Mouse (Mus musculus): ENCODE data around the gene Irf5. TPM values are rescaled to one million over a fixed set of nuclear protein-coding genes. Genes with fewer than 3 reads are reported as not detected.

The Irf5 gene
- polyA plus RNA-seq, 1 experiment from 2014 or later: 0.45 TPM

- ATAC-seq (no peak), DNase-seq (ENCODE audit: low read depth, low spot score) (no peak)
- POLR2A ChIA-PET: no interaction called here
- no peak for TF ChIP-seq CTCF (IDR thresholded peaks at IDR 0.05)
- H3K27me3 ChIP-seq: peaks cover 6% of the 10 kb centered on the region
- in situ Hi-C loops (cut with MboI; ENCODE audit: low pct_unique_long_range_greater_than_20kb): loop anchor here (5.0 kb wide), 1 partner anchor 95 kb away; no protein-coding TSS in a partner anchor
- CTCF ChIA-PET: no interaction called here
Observed at GRCm38 (mm10) chr6:29527361-29528164, 1.1 kb downstream of the Irf5 start.

- no peak for TF ChIP-seq CTCF (IDR thresholded peaks at IDR 0.05)
- CTCF ChIA-PET: no interaction called here
- in situ Hi-C loops (cut with MboI; ENCODE audit: low pct_unique_long_range_greater_than_20kb): loop anchor here (5.0 kb wide), 1 partner anchor 94 kb away; no protein-coding TSS in a partner anchor
- POLR2A ChIA-PET: interaction anchor here (0.6 kb wide), 1 partner anchor 33 kb away, joined by 3 read pairs; no protein-coding TSS in a partner anchor
- peaks cover 6% of the 10 kb centered on the region for H3K27me3 ChIP-seq
- DNase-seq (ENCODE audit: low read depth, low spot score): no peak
- ATAC-seq: no peak
Observed at GRCm38 (mm10) chr6:29528165-29528505, 1.7 kb downstream of the Irf5 start.

GRCm38 (mm10) chr6:29528561-29529443, 2.4 kb downstream of the Irf5 start:
- in situ Hi-C loops (cut with MboI; ENCODE audit: low pct_unique_long_range_greater_than_20kb): loop anchor here (5.0 kb wide), 1 partner anchor 93 kb away; no protein-coding TSS in a partner anchor
- H3K27me3 ChIP-seq: peaks cover 6% of the 10 kb centered on the region
- TF ChIP-seq CTCF (IDR thresholded peaks at IDR 0.05): no peak
- ChIA-PET POLR2A (interaction anchor here (0.6 to 0.7 kb wide), 2 partner anchors 32 to 659 kb away, joined by 3 to 5 read pairs; no protein-coding TSS in a partner anchor), CTCF (interaction anchor here (1.3 to 1.8 kb wide), 2 partner anchors 10 to 14 kb away, joined by 5 read pairs; no protein-coding TSS in a partner anchor)
- no peak for ATAC-seq
- DNase-seq (ENCODE audit: low read depth, low spot score): no peak

GRCm38 (mm10) chr6:29529444-29529820, 3.0 kb downstream of the Irf5 start:
- TF ChIP-seq CTCF (IDR thresholded peaks at IDR 0.05): no peak
- no peak for DNase-seq (ENCODE audit: low read depth, low spot score)
- ATAC-seq: no peak
- H3K27me3 ChIP-seq: peaks cover 6% of the 10 kb centered on the region
- ChIA-PET POLR2A (interaction anchor here (0.7 kb wide), 1 partner anchor 659 kb away, joined by 5 read pairs; no protein-coding TSS in a partner anchor), CTCF (interaction anchor here (1.3 to 1.8 kb wide), 2 partner anchors 9 to 14 kb away, joined by 5 read pairs; no protein-coding TSS in a partner anchor)
- in situ Hi-C loops (cut with MboI; ENCODE audit: low pct_unique_long_range_greater_than_20kb): loop anchor here (5.0 kb wide), 1 partner anchor 93 kb away; no protein-coding TSS in a partner anchor

- TF ChIP-seq CTCF (IDR thresholded peaks at IDR 0.05): no peak
- in situ Hi-C loops (cut with MboI; ENCODE audit: low pct_unique_long_range_greater_than_20kb): no loop called here
- ChIA-PET POLR2A (no interaction called here), CTCF (interaction anchor here (1.3 to 1.8 kb wide), 2 partner anchors 9 to 13 kb away, joined by 5 read pairs; no protein-coding TSS in a partner anchor)
- no peak for DNase-seq (ENCODE audit: low read depth, low spot score)
- H3K27me3 ChIP-seq: peaks cover 6% of the 10 kb centered on the region
- ATAC-seq: no peak
Observed at GRCm38 (mm10) chr6:29530050-29530449, 3.6 kb downstream of the Irf5 start.

- ATAC-seq (no peak), DNase-seq (ENCODE audit: low read depth, low spot score) (no peak)
- ChIA-PET POLR2A (interaction anchor here (1.1 kb wide), 1 partner anchor 17 kb away, joined by 4 read pairs; no protein-coding TSS in a partner anchor), CTCF (interaction anchor here (1.1 to 1.3 kb wide), 2 partner anchors 13 to 19 kb away, joined by 5 to 6 read pairs; no protein-coding TSS in a partner anchor)
- H3K27me3 ChIP-seq: no peaks in the 10 kb centered on the region
- in situ Hi-C loops (cut with MboI; ENCODE audit: low pct_unique_long_range_greater_than_20kb): no loop called here
- TF ChIP-seq CTCF (IDR thresholded peaks at IDR 0.05): no peak
Observed at GRCm38 (mm10) chr6:29535316-29535715, 8.9 kb downstream of the Irf5 start.

DNA sequence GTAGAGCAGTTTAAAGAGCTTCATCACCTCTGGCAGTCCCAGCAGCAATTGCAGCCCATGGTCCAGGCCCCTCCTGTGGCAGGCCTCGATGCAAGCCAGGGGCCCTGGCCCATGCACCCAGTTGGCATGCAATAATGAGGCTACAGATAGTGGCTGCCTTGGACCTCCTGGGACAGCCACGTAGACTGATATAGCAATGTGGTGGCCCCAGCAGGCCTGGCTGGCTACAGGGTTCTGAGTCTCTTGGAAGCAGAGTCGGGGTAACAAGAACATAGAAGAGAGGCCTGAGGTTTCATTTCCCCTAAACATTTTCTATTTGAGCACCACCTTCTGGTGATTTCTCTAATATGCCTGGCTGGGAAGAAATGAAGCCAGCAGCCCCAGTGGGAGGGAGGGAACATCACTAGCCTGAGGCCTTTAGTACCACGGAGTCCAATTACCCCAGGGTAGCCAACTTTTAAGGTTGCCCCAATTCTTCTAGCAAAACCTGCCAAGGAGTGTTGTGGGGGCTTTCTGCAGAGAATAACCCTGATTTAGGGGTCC, 10.3 kb downstream of the Irf5 start:
- ATAC-seq (no peak), DNase-seq (ENCODE audit: low read depth, low spot score) (no peak)
- no peaks in the 10 kb centered on the region for H3K27me3 ChIP-seq
- in situ Hi-C loops (cut with MboI; ENCODE audit: low pct_unique_long_range_greater_than_20kb): no loop called here
- ChIA-PET CTCF (interaction anchor here (1.1 kb wide), 1 partner anchor 20 kb away, joined by 5 read pairs; no protein-coding TSS in a partner anchor), POLR2A (no interaction called here)
- no peak for TF ChIP-seq CTCF (IDR thresholded peaks at IDR 0.05)

GRCm38 (mm10) chr6:29537221-29537620, 10.8 kb downstream of the Irf5 start:
- in situ Hi-C loops (cut with MboI; ENCODE audit: low pct_unique_long_range_greater_than_20kb): no loop called here
- no peaks in the 10 kb centered on the region for H3K27me3 ChIP-seq
- ChIA-PET POLR2A (no interaction called here), CTCF (no interaction called here)
- no peak for TF ChIP-seq CTCF (IDR thresholded peaks at IDR 0.05)
- ATAC-seq (no peak), DNase-seq (ENCODE audit: low read depth, low spot score) (no peak)

- no peak for TF ChIP-seq CTCF (IDR thresholded peaks at IDR 0.05)
- in situ Hi-C loops (cut with MboI; ENCODE audit: low pct_unique_long_range_greater_than_20kb): no loop called here
- ATAC-seq (no peak), DNase-seq (ENCODE audit: low read depth, low spot score) (no peak)
- ChIA-PET POLR2A (no interaction called here), CTCF (interaction anchor here (1.2 to 2.1 kb wide), 3 partner anchors 9 to 22 kb away, joined by 3 to 8 read pairs (median 5); no protein-coding TSS in a partner anchor)
- H3K27me3 ChIP-seq: no peaks in the 10 kb centered on the region
Observed at GRCm38 (mm10) chr6:29539502-29539901, 13.1 kb downstream of the Irf5 start.

- DNase-seq (ENCODE audit: low read depth, low spot score) (no peak), ATAC-seq (no peak)
- CTCF ChIA-PET: interaction anchor here (1.2 to 1.9 kb wide), 2 partner anchors 8 to 23 kb away, joined by 3 to 8 read pairs; no protein-coding TSS in a partner anchor
- POLR2A ChIA-PET: interaction anchor here (0.7 kb wide), 1 partner anchor 11 kb away, joined by 3 read pairs; no protein-coding TSS in a partner anchor
- in situ Hi-C loops (cut with MboI; ENCODE audit: low pct_unique_long_range_greater_than_20kb): no loop called here
- TF ChIP-seq CTCF (IDR thresholded peaks at IDR 0.05): no peak
- H3K27me3 ChIP-seq: no peaks in the 10 kb centered on the region
Observed at GRCm38 (mm10) chr6:29540223-29540622, 13.8 kb downstream of the Irf5 start.

Data from Patski (cell line).